Mouse (Mus musculus): ENCODE measurements around the gene Tspan4.

The Tspan4 gene

DNA sequence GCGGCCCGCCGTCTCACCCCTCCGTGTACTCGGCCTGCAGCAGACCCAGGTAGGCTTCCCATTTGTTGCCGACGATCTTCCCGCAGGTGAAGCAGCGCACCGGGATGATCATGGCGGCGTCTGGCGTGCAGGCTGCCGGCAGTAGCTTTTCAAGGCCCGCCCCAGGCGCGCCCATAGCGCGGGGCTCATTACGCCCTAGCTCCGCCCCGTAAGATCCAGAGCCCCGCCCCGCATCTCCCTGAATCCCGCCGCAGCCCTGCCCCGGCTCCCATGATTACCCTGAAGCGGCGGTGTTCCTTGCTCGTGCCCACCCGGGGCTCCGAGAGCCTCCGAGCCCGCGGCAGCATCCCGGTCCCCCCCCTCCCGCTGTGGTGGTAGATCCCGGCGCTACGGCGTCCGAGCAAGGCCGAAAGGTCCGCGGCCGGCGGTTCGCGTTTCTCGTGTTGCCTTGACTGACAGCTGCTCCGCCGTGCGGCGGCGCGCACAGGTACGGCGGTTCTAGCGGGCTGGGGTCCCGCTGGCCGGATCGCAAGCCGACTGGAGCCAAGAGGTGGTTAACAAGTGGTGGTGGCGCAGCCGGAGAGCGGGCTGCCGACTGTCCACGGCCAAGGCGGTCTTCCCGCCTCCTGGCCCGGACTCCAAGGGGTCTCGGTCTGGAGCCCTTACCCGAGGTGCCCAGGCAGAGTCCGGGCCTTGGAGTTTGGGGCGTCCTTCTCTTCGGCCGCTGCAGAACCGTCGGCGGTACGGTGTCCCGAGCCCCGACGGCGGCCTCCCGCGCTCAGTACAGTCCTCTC, at the start of gene Tspan4, which contains the start of gene Polr2l:
Tspan4 (plus strand) TSS at position 230 of the 794 bp plus-strand sequence.
Polr2l (minus strand) TSS at position 122 of the 794 bp plus-strand sequence.
- DNase-seq (ENCODE audit: low read depth in 1 of 2, low spot score in 2 of 2) = peak; percentile 56 to 72

GRCm38 (mm10) chr7:141426948-141427730, 47.9 kb upstream of the Tspan4 start:
- DNase-seq (ENCODE audit: low read depth in 1 of 2, low spot score in 2 of 2) = no peak

DNA sequence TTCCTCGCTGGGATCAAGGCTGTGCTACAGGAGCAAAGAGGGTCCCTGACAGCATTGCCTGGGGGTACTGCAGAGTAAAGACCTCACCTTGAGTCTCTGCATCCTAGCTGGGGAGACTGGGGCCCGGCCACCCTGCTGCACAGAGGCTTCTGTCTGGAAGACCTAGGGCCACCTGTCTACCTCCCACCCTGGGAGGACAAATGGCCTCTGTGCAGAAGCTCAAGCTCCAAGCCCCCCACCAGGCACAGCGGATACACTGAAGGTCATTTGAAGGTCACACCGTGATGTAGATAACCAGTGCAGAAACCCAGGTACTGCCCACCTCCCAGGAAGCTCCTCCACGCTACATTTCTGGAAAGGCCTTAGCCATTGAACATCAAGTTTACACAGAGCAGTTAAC, 46.3 kb upstream of the Tspan4 start:
- DNase-seq (ENCODE audit: low read depth in 1 of 2, low spot score in 2 of 2) = no peak

- DNase-seq (ENCODE audit: low read depth in 1 of 2, low spot score in 2 of 2) = no peak
Measured at GRCm38 (mm10) chr7:141429310-141429709, 45.7 kb upstream of the Tspan4 start, which contains the start of gene Cend1. TSS of gene Cend1 (minus strand) at chr7:141429491.

- DNase-seq (ENCODE audit: low read depth in 1 of 2, low spot score in 2 of 2) = no peak
Measured at GRCm38 (mm10) chr7:141429840-141430584, 45.0 kb upstream of the Tspan4 start.

- DNase-seq (ENCODE audit: low read depth in 1 of 2, low spot score in 2 of 2) = no peak
Measured at GRCm38 (mm10) chr7:141430585-141431240, 44.3 kb upstream of the Tspan4 start.

- no peak for DNase-seq (ENCODE audit: low read depth in 1 of 2, low spot score in 2 of 2)
Measured at GRCm38 (mm10) chr7:141431434-141432185, 43.4 kb upstream of the Tspan4 start.

DNA sequence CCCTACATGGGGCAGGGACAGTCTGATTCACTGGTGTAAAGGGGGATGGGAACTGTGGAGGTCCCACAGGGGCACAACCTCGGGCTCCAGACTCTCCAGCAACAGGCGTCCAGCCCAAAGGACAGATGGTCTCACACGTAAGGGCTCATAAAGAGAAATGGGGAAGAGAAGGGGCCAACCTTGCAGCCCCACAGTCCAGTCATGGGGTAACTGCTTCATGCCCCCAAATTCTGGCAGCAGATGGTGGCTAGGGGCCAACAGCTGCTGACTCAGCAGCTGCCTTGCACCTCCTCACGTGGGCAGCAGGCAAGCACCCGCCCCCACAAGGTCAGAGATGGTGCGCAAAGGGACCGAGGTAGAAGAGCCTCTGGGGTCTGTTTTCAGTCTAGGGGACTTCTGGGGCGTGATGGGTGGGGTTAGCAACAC, 42.8 kb upstream of the Tspan4 start:
- no peak for DNase-seq (ENCODE audit: low read depth in 1 of 2, low spot score in 2 of 2)

DNA sequence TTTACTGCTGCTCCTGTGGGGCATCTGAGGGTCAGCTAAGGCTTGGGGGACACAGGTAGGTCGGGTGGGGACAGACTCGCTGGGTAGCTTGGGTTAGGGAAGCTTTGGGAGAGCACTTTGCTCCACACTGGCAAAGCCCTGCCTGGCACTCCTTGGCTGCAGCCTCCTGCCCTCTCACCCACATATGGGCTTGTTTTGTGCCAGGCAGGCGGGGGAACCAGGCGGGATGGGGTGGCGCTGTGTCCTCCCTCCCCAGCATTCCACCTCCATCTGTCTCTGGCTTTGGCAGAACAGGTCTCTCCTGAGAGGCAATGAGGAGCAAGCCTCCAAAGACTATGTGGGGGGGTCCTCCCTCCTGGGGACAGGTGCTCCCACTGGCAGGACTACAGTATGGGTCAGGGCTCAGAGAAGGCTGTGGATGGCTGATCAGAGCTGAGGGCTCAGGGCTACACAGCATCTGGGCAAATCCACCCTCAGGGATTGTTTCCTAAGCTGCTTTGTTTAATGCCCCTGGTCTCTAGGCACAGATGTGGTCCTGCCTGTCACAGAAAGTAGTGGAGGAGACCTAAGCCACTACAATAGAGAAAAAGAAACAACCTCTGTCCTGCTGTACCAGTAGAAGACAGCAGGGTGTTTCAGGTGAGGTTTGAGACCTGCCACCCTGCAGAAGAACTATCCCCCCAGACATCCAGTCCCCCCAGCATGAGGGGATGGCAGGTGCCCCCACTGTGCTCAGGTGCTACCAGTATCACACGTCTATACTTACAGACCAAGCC, 42.1 kb upstream of the Tspan4 start:
- DNase-seq (ENCODE audit: low read depth in 1 of 2, low spot score in 2 of 2) = no peak

DNA sequence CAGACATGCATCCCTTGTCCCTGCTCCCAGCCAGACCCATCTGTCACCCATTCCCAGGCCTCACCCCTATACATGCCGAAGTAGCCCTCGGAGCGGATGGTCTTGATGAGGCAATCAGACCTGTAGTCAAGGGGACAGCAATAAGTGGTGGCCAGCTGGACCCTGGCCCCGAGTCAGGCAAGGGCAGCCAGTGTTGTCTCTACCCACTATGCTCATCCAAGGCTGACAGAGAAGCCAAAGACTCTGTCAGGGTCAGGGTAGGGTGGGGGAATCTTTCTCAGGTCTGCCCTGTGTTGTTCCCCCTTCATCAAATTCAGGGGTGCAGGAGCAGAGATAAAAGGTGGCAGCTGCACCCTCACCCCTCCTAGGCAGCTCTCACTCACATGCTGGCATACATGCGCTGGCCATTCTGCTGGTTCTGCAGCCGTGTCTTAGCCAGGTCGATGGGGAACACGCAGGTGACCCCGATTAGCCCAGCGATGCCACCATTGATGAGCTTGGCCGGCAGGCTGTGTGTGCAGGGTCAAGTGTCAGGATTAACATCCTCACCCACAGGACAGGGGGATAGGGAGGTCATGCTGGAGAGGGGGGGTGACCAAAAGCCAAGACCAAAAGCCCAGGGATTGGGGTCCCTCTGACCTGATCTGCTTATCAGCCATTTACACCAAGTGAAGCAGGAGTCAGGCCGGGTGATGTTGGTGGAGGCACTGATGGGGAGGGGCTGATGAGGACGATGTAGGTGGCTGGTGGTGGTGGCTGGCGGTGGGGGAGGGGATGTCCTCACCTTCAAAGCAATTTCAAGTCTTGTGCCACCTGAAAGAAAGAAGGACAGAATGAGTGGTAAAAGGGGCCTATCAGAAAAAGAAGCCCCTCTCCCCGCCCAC, 41.3 kb upstream of the Tspan4 start:
- DNase-seq (ENCODE audit: low read depth in 1 of 2, low spot score in 2 of 2) = no peak

DNA sequence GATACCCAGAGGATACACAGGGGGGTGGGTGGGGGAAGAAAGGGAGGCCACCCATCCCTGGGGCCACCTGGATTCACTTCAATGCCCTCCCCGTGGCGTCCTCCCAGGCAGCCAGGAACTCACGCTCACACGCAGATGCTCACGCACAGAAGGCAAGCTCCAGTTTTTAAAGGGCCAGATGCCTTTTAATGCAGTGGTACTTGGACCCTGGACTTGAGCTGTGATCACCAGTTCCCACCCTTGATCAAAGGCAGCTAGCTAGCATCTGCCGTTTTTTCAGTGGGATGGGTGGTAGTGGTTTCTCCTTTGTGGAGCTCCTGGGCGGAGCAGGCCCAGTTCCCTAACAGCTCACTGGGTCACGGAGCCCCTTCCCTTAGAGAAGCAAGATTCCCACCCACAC, 40.6 kb upstream of the Tspan4 start:
- DNase-seq (ENCODE audit: low read depth in 1 of 2, low spot score in 2 of 2) = no peak

DNA sequence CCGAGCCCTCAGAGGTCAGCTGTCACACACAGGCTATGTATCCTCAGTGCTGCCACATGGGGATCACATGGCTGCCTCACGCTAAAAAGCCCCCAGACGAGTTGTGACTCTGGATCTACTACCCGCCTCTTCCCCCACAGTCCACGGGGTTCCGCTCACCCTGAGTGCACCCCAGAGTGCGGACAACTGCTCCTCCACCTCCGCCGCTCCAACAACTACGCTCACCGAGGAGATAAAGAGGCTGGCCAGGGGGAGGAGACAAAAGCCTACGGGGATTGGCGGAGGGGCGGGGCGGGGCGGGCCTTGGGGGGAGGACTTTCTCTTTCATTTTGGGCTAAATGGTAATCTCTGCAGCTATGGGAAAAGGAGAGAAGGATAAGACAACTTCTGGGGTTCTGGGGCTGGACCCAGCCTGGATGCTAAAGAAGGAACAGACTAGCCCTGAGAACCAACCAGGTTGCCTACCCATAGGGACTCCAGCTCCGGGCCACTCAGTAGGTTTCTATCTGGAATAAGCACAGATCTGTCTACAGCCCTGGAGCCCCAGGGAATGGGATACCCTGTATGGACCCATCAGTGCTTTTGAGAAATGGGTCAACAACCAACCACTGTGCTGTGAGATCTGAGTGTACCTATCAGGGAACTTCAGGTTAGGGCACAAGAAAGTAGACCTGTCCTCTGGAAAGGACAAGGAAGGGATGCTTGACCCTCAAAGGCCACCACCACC, 39.7 kb upstream of the Tspan4 start:
- no peak for DNase-seq (ENCODE audit: low read depth in 1 of 2, low spot score in 2 of 2)

DNA sequence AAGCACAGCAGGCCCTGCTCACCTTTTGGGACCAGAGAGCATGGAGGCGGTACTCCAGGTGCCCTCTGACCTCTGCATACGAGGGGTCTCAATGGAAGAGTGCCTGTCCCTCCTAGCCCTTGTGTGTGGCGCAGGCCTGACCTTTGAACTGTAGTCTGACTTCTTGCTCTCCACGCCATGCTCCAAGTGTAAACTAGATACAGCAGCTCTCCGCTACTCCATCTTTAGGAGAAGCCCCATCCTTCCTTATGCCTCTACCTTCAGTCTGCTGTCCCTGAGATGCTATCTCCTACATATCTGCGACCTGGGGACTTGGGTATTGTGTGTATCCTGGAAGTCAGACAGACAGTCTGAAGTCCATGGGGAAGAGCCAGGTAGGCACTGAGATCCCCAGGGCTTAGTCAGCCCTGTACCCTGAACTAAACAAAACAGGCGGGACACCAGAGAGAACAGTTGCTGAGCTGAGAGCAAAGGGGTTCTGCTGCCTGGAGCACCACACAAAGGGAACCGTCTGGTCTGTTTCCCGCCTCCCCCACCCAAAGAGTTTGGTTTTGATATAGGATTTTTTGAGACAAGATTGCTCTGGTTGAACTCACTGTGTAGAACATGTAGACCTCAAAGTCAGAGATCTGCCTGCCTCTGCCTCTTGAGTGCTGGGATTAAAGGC, 39.1 kb upstream of the Tspan4 start:
- DNase-seq (ENCODE audit: low read depth in 1 of 2, low spot score in 2 of 2) = no peak

GRCm38 (mm10) chr7:141436523-141436892, 38.5 kb upstream of the Tspan4 start:
- no peak for DNase-seq (ENCODE audit: low read depth in 1 of 2, low spot score in 2 of 2)

GRCm38 (mm10) chr7:141437178-141438120, 37.6 kb upstream of the Tspan4 start, which contains the start of gene Slc25a22:
TSS of gene Slc25a22 (minus strand) at chr7:141437892.
- peak in 1 of 2 experiments; percentile 61 for DNase-seq (ENCODE audit: low read depth in 1 of 2, low spot score in 2 of 2)

Measured in monocyte, adult 2 months (primary cell).